Mouse (Mus musculus) ovary, postnatal 10 days (tissue): Measurements from ENCODE around the gene Lipa.
A peak's percentile ranks its signal among the peaks of the same experiment; 100 is the strongest.

ENCODE experiments used
- DNase-seq: peaks from one replicate; pipeline ENCODE4 v3.0.0; 2022; ENCODE audit warnings: low spot score

The Lipa gene

DNA sequence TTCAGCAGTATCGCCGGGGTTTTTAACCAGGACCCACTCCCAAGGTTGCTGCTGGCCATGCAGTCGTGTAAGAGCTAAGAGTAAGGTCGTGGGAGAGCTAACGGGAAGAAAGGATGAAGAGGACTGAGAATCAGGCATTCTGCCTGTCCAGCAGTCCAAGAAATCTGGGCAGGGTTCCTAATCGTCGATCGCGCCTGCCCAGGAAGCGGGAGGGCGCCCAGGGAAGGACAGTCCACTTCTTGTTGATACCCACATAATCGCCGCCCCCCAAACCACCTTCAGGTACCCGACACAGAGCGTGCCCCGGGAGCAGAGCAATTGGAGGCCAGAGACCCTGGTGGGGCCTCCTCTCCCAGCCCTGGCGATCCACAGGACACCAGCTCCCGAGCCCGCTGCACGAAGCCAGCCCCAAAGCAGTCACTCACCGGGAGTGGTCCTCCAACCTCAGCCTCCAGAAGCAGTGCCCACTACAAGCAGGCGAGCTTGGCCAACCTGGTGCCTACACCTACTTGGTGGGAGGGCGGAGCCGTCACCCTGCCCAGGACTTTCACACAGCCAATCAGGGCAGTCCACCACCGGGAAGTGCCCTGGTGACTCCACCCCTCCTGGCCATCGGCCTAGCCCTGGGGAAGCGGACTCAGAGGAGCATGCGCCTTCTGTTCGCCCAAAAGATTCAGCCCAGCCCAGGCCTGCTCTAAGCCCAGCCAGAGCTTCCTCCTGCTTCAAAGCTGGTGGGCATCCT lies at the start of gene Lipa:
Gene Lipa (minus strand): TSS at position 534 of the 742 bp plus-strand sequence.
- DNase-seq = peak; percentile 78

DNA sequence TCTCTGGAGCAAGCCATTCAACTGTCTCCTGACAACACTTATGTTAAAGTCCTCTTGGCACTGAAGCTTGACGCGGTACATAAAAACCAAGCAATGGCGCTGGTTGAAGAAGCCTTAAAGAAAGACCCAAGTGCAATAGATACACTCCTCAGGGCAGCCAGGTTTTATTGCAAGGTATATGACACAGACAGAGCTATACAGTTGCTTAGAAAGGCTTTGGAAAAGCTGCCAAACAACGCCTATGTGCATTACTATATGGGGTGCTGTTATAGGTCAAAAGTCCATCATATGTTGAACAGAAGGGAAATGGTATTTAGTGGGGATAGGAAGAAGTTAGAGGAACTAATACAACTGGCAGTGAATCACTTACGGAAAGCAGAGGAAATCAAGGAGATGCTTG lies 46.4 kb upstream of the Lipa start:
- no peak for DNase-seq

DNA sequence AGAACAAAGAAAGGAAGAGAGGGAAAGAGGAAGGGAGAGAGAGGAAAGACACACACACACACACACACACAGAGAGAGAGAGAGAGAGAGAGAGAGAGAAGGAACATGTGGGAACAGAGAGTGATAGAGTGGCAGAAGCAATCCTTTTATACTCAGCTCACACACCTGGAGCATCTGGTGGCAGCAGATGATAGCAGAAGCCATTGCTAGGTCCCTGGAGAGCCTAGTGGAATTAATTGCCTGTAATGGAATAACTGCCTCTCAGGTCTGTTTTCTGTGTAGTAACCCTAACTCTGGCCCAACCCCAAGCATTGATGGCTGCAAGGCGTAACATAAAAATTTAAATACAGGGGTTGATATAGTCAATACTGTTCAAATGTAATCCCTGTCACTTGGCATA lies 43.8 kb upstream of the Lipa start:
- DNase-seq = no peak

DNA sequence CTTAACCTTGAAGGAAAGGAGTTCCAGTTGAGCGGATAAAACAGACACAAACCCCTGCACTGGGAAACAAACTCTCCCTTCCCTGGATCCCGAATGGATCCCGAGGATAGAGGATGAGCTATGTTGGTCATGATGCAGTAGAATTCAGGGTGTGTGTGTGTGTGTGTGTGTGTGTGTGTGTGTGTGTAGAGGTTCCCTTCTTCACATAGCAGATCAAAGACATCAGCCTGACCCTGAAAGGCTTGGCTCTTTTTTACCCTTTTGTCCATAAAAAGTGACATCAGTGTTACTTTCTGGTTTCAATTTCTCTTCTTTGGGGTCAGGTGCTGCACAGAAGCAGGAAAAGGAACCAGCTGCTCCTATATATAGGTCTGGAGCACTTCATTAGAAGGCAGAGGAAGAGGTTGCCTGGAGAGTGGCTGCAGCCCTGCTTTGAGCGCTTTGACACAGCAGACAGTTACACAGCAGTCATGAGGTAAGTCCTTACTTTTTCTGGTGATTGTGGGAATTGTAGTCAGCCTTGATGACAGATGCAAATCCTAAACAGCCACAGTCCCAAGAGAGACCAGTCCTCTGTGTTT lies 42.7 kb upstream of the Lipa start:
- no peak for DNase-seq

DNA sequence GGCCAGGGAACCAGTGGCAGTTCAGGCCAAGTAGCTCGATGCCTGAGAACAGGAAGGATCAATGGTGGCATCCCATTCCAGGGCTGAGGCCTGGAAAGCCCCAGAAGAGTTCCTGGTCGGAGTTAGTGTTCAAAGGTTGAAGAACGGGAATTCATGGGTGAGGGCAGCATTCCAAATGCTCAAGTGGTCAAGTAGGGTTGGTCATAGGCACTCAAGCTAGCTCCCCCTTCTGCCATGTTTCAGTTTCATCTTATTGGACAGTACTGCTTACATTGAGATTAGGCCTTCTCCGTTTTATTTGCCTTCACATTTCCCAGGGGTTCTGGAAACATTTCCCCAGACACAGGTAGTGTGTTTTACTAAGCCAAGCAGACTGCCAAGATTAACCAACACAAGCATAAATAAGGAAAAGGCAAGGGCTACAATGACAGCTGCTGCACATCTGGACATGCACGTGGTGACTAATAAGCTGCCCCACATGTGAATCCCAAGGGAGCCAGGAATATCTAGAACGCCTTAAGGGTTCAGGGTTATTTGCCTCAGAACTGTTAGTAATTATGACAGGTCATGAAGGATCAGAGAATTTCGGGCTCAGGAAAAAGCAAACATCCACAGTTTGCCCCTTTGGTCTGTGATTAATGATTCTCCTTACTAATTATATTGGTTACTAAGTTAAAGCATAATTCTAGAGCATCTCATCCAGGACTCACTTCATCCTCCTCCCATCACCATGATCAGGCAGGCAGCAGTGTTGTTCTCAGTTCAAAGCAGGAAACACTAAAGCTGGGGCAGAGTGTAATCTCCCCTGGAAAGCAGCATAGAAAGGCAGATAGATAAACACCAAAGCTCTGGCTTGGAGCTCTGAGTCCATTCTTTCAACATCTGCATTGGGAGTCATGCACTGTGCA lies 42.0 kb upstream of the Lipa start:
- DNase-seq = no peak

DNA sequence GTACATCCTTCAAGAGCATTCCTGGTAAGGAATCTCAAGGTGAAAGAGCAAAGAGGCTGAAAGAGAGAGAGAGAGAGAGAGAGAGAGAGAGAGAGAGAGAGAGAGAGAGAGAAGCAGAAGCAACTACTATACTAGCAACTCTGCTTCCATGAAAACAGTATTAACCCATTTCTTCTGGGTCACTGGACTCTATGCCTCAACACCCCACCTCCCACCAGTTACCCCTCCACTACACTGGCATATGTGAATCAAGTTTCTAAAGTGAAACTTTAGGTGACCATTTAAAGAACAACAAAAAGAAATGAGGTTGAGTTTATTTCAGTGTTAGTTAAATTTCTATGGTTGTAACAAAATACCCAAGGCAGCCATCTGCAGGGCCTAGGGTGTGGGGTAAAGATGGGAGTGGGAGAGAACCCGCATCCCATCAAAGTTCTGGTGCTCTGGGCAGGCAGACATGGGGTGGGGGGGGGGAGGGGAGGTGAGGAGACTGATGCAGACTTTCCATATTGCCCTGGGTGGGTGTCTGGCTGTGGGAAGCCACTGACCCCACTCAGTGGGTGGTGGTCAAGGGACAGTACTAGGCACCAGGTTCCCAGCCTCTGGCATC lies 39.0 kb upstream of the Lipa start:
- no peak for DNase-seq

DNA sequence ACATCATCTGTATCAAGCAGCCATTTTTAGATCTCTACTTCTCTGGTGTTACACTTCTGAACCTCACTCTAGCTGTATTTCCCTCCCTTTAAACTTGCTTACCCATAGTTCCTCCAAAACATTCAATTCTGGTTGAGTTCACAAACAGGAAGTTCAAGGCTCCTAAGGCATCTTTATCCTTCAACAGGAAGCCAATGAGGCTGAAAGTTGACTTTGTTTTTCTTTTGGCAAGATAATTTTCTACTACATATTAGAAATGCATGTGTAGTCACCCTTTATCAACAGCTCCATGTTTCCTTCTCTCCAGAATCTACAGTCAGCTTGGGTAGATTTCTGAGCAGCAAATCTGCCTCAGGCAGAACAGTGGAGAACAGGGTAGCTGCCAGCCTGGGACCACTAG lies 35.3 kb upstream of the Lipa start:
- DNase-seq = no peak

DNA sequence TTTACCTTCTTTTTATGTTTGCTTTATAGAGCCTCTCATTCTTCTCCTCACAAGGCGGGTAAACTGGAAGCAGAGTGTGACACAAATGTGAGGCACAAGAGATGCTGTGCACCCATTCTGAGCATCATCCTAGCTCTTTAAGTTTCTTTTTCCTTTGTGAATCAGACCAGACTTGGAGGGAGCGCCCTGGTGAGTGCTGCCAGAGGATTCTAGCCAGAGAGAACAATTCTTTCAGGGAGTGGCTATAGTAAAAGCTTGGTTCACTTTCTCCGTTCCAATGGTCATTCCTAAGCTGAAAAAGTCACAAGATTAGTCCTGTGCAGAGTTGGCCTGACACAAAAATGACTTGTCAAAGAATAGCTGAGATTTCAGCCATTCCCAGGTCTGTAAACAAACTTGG lies 29.3 kb upstream of the Lipa start:
- no peak for DNase-seq

DNA sequence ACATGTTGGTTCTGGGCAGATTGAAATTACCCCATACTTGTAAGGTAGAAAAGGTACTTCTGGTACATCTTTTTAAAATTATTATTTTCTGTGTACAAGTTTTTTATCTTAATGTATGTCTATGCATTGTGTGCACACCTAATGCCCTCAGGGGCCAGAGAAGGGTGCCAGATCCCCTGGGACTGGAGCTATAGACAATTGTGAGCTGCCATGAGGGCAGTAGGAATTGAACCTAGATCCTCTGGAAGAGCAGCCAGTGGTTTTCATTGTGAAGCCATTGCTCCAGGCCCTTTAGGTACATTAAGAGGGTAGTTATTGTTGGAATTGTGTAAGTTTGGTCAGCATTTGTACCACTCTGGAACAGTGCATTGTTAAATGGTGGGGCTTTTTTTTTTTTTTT lies 26.8 kb upstream of the Lipa start:
- DNase-seq = no peak

DNA sequence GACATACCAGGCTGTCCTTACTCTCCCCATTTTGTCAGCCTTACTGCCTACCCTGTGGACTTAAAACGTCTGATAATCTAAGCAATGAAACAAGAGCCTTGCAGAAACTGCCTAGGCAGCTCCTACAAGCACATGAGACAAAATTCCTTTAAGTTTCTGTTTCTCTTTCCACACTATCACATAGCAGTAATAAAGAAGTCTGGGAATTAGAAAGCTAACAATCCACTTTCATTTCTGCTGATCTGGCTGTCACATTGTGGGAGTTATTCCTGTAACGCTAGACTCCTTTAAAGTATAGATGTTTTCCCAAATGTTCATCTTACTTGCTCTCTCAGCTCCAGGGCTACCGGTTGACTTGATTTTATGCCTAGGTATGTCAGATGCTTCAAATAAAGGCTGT lies 26.2 kb upstream of the Lipa start:
- no peak for DNase-seq

DNA sequence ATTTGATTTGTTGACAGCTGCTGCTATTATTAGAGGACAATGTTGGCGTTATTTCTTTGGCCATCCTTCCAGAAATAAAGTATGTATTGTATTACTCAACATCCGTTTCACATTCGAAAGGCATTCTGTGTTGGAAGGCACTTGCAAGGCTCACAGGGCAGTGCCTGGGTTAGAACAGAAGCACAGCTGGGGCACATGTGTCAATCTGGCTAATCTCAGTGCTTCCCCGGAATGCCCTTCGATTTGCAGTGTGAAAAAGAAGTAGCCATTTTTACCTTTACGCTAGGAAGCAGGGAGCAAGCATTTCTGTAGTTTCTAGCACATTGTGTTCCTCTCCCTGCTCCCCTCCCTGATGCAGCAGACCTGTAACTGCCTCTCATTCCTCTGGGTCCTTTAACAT lies 25.7 kb upstream of the Lipa start:
- DNase-seq = no peak

DNA sequence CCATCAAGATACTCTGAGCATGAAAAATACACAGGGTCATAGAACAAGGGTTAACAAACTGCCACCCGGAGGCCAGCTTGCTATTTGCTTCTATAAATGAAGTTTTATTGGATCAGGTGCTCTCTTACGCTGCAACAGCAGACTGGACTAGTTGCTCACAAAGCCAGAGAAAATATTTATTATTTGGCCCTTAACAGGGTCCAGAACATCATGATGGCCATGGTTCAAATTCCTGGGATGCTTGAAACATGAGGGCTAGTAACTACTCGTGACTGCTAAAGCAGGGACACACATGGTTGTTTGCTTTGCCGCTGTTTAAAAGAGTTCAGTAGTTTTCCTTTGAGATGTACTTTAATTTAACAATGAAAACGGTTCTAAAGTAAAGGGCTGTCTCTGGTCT lies 24.7 kb upstream of the Lipa start:
- DNase-seq = no peak

DNA sequence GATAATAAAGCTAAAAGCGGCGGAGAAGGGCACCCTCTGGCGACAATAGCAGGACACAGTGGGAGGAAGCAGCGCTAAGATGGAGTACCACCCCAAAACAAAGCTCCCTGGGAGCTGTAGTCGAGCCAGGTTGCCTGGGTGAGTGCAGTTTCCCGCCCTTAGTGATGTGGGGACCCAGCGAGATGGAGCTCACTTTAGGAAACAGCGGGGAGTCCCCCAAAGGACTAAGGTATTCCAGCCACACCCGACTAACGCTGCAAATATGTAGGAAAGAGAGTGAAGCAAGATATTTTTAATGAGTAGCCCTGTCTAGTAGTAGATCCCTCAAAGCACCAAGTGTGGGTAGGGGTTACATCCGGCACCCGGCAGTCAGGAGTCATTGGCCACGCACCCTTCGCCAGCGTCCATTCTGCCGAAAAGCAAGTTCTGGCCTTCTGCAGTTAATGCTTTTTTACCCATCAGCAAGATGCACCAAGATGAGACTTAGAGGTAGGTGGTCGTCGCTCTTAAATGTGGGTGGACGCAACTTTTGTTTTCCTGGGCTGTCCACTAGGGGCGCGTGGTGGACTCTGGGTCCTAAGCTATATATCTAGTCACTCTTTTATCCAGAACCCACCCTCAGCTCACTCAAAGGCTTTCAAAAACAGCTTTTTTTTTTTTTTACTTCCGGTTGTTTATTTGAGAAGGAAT lies 23.4 kb upstream of the Lipa start, which contains the start of gene Ifit2:
Gene Ifit2 (plus strand): TSS at position 161 of the 690 bp plus-strand sequence.
- peak; percentile 23 for DNase-seq

DNA sequence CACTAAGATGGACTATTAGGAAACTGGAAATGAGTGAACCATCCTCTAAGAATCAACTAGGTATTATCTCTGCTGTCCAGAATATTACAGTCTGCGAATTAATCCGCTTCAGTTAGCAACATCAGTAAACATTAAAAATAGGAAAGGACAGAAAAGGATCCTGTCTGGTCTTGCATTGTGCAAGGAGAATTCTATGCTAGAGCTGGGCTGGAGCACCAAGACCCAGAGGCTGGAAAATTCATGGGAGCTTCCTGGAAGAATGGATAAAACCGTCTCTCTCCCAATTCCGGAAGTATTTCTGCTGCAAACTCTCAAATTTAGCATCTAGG lies 22.9 kb upstream of the Lipa start:
- no peak for DNase-seq

DNA sequence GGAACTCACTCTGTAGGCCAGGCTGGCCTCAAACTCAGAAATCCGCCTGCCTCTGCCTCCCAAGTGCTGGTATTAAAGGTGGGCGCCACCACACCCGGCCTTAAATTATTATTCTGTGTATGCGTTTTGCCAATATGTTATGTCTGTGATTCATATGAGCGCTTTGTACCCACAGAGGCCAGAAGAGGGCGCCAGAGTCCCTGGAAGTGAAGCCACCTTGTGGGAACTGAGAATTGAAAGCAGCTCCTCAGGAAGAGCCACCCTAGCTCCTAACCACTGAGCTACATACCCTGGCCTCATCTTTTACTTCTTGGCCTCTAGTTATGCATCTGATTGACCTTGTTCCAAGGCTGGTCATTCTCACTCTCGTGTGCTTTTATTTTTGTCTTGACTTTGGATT lies 20.7 kb upstream of the Lipa start:
- peak; percentile 36 for DNase-seq

DNA sequence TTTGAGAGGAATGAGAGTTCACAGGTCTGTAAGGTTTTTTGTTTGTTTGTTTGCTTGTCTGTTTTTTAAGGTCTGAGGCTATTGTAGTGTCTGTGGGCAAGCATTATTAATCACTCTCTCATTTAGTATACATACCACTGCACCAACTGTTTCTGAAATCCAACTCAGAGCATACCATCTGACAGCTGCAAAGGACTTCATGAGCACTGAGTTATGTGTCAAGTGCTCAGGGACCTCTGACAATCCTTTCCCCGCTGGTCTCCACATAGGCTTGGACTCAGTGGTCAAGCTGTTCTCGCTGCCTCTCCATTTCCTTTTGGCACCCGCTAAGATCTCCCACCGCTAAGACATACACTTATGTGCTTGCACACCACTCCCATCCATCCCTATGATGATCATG lies 18.9 kb upstream of the Lipa start:
- DNase-seq = no peak

DNA sequence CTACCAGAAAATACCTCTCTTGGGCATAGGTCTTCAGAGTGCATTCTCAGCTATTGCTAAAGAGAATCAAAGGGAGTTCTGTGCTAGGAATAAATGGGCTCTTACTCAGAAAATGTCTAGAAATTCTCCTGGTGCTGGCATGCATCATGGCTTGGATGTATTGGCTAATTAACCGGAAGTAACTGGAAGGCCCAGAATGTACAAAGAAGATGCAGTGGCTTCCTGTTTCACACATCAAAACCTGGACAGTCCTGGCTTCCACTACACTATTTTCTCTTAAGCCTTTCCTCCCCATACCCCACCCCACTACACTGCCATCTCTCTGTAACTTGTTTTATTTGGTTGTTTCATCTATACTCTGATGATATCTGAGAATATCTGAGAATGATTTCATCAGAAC lies 12.1 kb upstream of the Lipa start:
- DNase-seq = no peak

DNA sequence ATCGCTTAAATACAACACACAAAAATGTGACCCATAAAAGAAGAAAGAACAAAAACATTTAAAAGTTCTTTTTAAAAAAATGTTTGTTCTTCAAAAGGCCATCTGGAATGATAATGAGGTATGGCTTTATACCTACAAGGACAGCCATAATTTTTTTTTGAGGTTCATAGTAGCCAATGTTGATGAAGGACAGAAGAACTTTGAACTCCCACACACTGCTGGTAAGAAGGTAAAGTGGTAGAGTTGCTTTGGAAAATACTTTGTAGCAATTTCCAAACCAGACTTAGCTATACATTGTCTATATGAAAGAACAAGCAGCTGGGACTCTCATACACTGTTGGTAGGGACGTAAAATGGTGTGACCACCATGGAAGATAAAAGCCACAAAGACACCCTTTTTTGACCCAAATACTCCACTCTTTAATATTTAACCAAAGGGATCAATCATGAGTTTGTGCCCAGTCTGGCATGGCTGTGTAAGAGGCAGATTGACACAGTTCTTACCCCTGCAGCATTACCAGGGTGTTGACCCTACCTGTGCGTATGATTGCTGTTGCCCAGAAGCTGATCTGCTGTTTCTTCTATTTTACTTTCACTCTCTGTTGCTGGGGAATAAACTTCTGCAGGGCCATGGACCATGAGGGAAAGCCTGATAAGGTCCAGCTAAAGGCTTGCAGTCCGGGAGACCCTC lies 4.9 kb upstream of the Lipa start:
- DNase-seq = no peak

DNA sequence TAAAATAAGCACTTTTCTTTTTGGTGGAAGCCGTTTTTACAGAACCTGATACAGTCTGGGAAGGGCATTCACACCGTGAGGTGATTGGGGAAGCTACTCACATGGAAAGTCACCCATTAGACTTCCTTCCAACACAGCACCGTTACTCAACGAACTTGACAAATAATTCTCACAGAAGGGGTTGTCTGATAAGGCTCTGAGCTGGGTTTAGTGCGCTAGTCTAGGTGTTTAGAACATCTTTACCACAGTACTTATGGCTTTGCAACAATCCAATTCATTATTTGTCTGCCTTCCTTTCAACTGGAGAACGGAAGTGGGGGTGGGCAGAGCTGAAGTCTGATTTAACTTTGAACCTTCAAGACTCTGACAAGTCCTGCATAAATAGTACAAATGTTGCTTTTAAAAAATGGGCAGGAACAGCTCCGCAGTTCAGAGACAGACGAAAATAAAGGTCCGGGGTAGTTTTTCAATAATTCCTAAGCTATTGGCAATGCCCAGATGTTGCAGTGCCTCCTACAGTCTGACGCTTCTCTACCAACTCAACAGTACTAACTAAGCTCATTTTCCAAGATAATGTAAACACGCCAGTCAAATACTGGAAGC lies 852 bp downstream of the Lipa start:
- DNase-seq = no peak

DNA sequence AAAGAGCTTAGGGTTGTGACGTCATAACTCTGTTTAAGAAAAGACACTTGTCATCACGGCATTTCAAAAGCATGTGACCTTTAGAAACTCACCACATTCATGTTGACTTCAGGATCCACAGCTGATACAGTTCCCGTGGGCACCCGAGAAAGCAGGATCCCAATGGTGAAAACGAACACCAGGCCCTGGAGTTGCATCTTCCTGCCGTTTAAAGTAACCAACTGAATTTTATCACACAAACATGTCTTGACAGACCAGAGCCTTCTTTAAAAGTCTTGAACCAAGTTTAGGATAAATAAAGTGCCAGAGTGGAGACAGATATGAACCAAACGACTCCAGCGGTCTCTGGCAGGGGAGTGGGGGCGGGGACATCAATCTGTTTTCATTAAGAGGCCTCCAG lies 2.6 kb downstream of the Lipa start:
- no peak for DNase-seq

DNA sequence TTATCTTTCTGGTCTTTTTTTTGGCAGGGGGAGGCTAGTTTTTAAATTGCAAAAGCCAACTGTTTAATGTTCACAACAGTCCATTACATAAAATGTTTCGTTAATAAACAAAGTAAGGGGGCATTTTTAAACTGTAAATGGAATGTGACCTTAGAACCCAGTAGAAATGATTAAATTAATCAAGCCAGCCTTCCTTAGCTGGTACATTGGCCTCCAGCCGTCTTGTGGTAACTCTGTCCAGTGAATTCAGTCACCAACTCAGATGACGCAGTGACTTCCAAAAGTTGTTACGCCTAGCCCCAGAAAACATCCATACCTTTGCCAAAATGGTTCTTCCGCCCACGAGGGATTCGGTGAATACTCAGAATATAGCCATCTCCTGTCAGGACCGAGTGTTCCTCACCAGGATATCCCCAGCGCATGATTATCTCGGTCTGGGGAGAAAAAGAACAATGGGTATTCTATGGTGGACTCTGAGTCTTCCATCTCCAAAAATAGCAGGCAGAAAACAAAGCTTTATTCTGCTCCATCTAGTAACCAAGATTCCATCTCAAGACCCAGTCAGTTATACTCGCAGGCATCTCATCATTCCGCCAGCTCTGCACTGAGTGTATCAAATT lies 4.1 kb downstream of the Lipa start:
- no peak for DNase-seq
